Mouse (Mus musculus): ENCODE data around the gene Smdt1.

DNA sequence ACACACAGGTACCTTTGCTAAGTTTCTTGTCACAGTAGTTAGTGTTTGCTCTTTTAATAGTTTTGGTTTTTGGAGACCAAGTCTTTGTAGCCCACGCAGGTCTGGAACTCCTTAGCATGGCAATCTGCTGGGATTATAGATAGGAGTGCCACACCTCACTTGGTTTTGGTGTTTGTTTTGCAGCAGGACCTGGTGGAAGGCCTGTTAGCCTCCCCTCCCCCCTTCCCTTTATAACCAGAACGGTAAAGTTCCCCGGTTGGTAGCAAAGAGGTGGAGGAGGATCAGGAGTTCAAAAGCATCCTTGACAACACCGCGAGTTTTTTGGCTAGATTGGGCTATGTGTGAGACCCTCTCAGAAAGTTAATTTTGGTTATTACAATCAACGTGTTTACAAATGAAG is 6.2 kb downstream of the Smdt1 start:
- TF ChIP-seq CTCF (IDR thresholded peaks at IDR 0.05; ENCODE audit: low read depth, low read length): no peak
- TF ChIP-seq POLR2A (IDR thresholded peaks at IDR 0.05; ENCODE audit: insufficient read depth, low read length): no peak
- TF ChIP-seq EP300 (IDR thresholded peaks at IDR 0.05; ENCODE audit: insufficient read depth, low read depth, low read length): no peak

Measured in ES-Bruce4 (cell line).